Mouse (Mus musculus): ENCODE results near the gene Siah1a. TPM values are rescaled to one million over a fixed set of nuclear protein-coding genes. Genes with fewer than 3 reads are reported as not detected.

The Siah1a gene
- polyA plus RNA-seq, 1 experiment from 2014 or later: 80.1 TPM

DNA sequence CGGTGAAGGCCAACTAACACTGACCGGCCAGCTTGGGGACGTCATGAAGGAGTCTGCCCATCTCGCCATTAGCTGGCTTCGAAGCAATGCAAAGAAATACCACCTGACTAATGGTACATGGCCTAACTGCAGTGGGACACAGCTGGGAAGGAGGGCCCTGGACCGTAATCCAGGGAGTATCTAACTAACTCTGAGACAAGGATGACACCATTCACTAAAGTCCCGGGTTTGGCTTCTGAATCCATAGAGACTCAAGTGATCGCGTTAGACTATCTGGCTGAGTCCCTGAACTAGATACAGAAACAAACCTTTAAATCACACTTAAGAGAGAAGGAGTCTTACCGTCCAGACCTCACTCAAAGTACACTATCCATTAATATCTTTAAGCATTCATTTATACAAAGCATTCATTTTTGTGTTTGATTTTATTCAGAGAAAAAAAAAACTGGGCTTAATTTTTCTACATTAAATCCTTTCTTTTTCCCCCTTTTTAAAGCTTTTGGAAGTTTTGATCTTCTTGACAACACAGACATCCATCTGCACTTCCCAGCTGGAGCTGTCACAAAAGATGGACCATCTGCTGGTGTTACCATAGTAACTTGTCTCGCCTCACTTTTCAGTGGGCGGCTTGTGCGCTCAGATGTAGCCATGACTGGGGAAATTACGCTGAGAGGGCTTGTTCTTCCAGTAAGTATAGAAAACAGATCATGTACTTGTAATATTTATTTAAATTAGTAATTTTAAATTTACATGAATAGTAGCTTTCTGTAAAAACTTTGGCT, 32.1 kb downstream of the Siah1a start:
- DNase-seq (ENCODE audit: low spot score) (peak; percentile 78), ATAC-seq (ENCODE audit: low FRiP score) (peak; percentile 68; the same call in 1 of the 2 replicates)
- Histone ChIP-seq H3K9me3 (ENCODE audit: control insufficient read depth, low read length) (no peaks in the 10 kb centered on the region), H3K4me1 (replicated peaks; ENCODE audit: control insufficient read depth, insufficient read depth, low read length) (peaks cover 14% of the 10 kb centered on the region; the same call in 1 of the 2 replicates), H3K4me3 (replicated peaks; ENCODE audit: low read length) (no peak overlapping the region), H3K4me2 (replicated peaks) (no peak overlapping the region), H3K9ac (no peak overlapping the region), H3K27ac (peak overlapping the region; percentile 63), H3K36me3 (replicated peaks; ENCODE audit: control insufficient read depth, insufficient read depth) (peaks cover 35% of the 10 kb centered on the region), H3K27me3 (ENCODE audit: control insufficient read depth, insufficient read depth, low read length) (no peaks in the 10 kb centered on the region)
- WGBS: 40% methylated on average over 14 of the region's 14 CpGs

DNA sequence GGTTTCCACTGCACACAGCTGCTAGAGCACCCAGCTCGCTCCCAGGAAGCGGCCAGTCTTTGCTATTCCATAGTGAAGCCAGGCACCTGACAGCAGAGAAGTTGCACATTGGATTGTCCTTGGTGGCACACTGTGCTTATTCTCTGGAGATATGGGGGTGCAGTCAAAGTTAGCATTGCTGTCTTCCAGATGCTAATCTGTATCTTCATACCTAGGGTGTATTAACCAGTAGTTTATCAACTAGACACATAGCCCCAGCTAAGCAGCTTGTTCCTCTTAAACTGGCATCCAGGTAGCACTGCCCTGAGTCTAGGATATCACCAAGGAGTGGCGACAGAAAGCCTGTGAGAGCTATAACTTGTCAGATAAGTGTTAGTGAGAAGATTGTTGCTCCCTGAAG, 33.1 kb downstream of the Siah1a start:
- 89% methylated on average over 3 of the region's 3 CpGs for WGBS
- H3K4me3 ChIP-seq (replicated peaks; ENCODE audit: low read length): no peak overlapping the region
- peaks cover 14% of the 10 kb centered on the region; the same call in 1 of the 2 replicates for H3K4me1 ChIP-seq (replicated peaks; ENCODE audit: control insufficient read depth, insufficient read depth, low read length)
- DNase-seq (ENCODE audit: low spot score) (no peak), ATAC-seq (ENCODE audit: low FRiP score) (no peak)
- H3K9me3 ChIP-seq (ENCODE audit: control insufficient read depth, low read length): no peaks in the 10 kb centered on the region
- H3K36me3 ChIP-seq (replicated peaks; ENCODE audit: control insufficient read depth, insufficient read depth): peaks cover 29% of the 10 kb centered on the region
- no peak overlapping the region for H3K9ac ChIP-seq
- H3K4me2 ChIP-seq (replicated peaks): no peak overlapping the region
- no peaks in the 10 kb centered on the region for H3K27me3 ChIP-seq (ENCODE audit: control insufficient read depth, insufficient read depth, low read length)
- no peak overlapping the region; the same call in 1 of the 2 replicates for H3K27ac ChIP-seq

DNA sequence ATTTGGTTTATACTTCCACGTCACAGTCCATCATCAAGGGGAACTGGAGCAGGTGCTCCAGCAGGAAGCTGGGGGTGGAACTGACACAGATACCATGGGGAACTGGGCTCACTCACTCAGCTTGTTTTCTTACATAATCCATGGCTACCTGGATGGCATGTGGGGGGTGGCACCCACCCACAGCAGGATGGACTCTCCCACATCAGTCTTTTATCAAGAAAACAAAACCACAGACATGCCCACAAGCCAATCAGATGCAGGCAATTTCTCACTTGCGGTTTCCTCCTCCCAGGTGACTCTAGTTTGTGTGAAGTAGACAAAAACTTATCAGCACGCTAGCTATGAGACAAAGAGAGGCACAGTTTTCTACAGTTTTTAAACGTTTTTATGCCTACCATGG, 37.9 kb downstream of the Siah1a start:
- DNase-seq (ENCODE audit: low spot score) (no peak), ATAC-seq (ENCODE audit: low FRiP score) (no peak)
- Histone ChIP-seq H3K36me3 (replicated peaks; ENCODE audit: control insufficient read depth, insufficient read depth) (peaks cover 22% of the 10 kb centered on the region), H3K27ac (no peak overlapping the region), H3K4me2 (replicated peaks) (no peak overlapping the region), H3K27me3 (ENCODE audit: control insufficient read depth, insufficient read depth, low read length) (no peaks in the 10 kb centered on the region), H3K4me3 (replicated peaks; ENCODE audit: low read length) (no peak overlapping the region), H3K9ac (no peak overlapping the region), H3K9me3 (ENCODE audit: control insufficient read depth, low read length) (no peaks in the 10 kb centered on the region), H3K4me1 (replicated peaks; ENCODE audit: control insufficient read depth, insufficient read depth, low read length) (0 out of 2 replicates have a peak, but pooled peaks cover under 1% of the 10 kb centered on the region)
- 80% methylated on average over 4 of the region's 4 CpGs for WGBS

DNA sequence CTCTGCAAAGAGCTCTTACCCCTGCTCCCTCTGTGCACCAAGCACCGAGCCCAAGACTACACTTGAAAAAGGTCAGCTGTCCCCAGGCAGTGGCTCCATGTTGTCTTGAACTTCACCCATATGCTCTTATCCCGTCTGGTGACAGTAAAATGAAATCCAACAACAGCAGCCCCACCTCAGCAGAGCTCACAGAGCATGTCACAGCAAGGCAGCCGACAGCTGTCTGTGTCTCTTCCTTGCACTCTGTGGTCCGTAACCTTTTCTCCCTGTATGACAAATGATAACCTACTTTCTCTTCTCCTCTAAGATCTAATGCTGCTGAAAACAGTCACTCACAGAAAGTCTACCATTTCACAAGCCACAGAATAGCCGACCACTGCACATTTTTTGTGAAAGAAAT, 39.0 kb downstream of the Siah1a start:
- DNase-seq (ENCODE audit: low spot score) (no peak), ATAC-seq (ENCODE audit: low FRiP score) (no peak)
- Histone ChIP-seq H3K9ac (no peak overlapping the region), H3K4me2 (replicated peaks) (no peak overlapping the region), H3K27me3 (ENCODE audit: control insufficient read depth, insufficient read depth, low read length) (no peaks in the 10 kb centered on the region), H3K36me3 (replicated peaks; ENCODE audit: control insufficient read depth, insufficient read depth) (peaks cover 22% of the 10 kb centered on the region), H3K9me3 (ENCODE audit: control insufficient read depth, low read length) (no peaks in the 10 kb centered on the region), H3K27ac (no peak overlapping the region), H3K4me3 (replicated peaks; ENCODE audit: low read length) (no peak overlapping the region), H3K4me1 (replicated peaks; ENCODE audit: control insufficient read depth, insufficient read depth, low read length) (no peaks in the 10 kb centered on the region)
- WGBS: 79% methylated on average over 5 of the region's 5 CpGs

DNA sequence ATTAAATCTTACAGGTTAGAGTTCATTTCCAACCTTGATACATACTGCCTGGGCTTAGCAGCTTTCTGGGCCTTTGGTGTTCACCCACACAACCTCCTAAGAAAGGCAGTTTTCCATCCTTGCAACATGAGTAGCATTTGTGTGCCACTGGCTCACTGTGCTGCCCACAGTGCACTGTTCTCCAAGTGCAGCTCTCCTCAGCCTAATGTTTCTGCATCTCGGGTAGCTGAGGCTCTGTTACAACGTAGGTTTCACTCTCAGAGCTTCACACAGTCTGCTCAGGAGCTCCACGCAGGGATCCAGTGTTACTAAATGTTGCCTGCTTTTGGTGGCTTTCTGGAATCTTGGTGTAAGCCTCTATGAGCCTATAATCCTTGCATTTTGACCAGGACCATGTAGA, 40.4 kb downstream of the Siah1a start:
- Histone ChIP-seq H3K4me2 (replicated peaks) (no peak overlapping the region), H3K4me3 (replicated peaks; ENCODE audit: low read length) (no peak overlapping the region), H3K27ac (no peak overlapping the region), H3K36me3 (replicated peaks; ENCODE audit: control insufficient read depth, insufficient read depth) (peaks cover 15% of the 10 kb centered on the region), H3K9me3 (ENCODE audit: control insufficient read depth, low read length) (no peaks in the 10 kb centered on the region), H3K4me1 (replicated peaks; ENCODE audit: control insufficient read depth, insufficient read depth, low read length) (no peaks in the 10 kb centered on the region), H3K27me3 (ENCODE audit: control insufficient read depth, insufficient read depth, low read length) (no peaks in the 10 kb centered on the region), H3K9ac (no peak overlapping the region)
- ATAC-seq (ENCODE audit: low FRiP score) (no peak), DNase-seq (ENCODE audit: low spot score) (no peak)
- 82% methylated on average over 3 of the region's 3 CpGs for WGBS

DNA sequence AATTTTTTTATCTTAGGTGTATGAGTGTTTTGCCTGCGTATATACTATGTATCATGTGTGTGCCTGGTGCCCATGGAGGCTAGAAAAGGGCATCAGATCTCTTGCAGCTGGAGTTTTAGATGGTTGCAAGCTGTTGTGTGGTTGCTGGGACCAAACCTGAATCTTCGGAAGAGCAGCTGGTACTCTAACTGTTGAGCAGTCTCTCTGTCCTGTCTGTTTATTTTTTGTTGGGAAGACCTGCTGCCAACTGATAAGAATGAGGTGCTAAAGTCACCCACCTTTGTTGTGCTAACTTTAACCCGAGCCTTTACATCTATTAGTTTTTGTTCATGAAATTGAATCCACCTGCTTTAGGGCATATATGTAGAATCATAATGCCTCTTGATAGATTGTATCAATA, 43.3 kb downstream of the Siah1a start:
- Histone ChIP-seq H3K27me3 (ENCODE audit: control insufficient read depth, insufficient read depth, low read length) (no peaks in the 10 kb centered on the region), H3K4me1 (replicated peaks; ENCODE audit: control insufficient read depth, insufficient read depth, low read length) (no peaks in the 10 kb centered on the region), H3K4me3 (replicated peaks; ENCODE audit: low read length) (no peak overlapping the region), H3K36me3 (replicated peaks; ENCODE audit: control insufficient read depth, insufficient read depth) (peaks cover 10% of the 10 kb centered on the region; the same call in 1 of the 2 replicates), H3K4me2 (replicated peaks) (no peak overlapping the region), H3K9me3 (ENCODE audit: control insufficient read depth, low read length) (no peaks in the 10 kb centered on the region), H3K27ac (no peak overlapping the region), H3K9ac (no peak overlapping the region)
- ATAC-seq (ENCODE audit: low FRiP score) (no peak), DNase-seq (ENCODE audit: low spot score) (no peak)
- 81% methylated on average over 3 of the region's 3 CpGs for WGBS

DNA sequence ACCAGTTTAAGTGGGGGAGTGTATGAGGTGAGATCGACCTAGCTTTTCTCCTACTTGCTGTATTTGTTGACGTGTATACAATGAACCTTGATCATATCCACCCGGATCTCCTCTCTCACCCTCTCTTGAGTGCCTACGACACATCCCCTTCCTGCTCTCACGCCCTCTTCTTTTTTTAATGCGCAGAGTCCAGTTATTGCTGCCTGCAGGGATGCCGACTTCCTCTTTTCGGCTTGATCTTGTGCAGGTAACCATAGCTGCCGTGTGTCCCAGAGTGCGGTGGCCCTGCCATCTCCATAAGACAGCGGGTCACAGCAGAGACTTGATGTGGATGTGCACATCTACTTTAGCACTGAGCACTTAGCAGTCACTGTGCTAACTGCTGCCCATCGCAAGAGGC, 46.3 kb downstream of the Siah1a start:
- 95% methylated on average over 12 of the region's 12 CpGs for WGBS
- Histone ChIP-seq H3K4me2 (replicated peaks) (no peak overlapping the region), H3K9ac (no peak overlapping the region), H3K36me3 (replicated peaks; ENCODE audit: control insufficient read depth, insufficient read depth) (peaks cover 8% of the 10 kb centered on the region; the same call in 1 of the 2 replicates), H3K4me1 (replicated peaks; ENCODE audit: control insufficient read depth, insufficient read depth, low read length) (no peaks in the 10 kb centered on the region), H3K4me3 (replicated peaks; ENCODE audit: low read length) (no peak overlapping the region), H3K27ac (no peak overlapping the region), H3K9me3 (ENCODE audit: control insufficient read depth, low read length) (no peaks in the 10 kb centered on the region), H3K27me3 (ENCODE audit: control insufficient read depth, insufficient read depth, low read length) (no peaks in the 10 kb centered on the region)
- ATAC-seq (ENCODE audit: low FRiP score): no peak
- DNase-seq (ENCODE audit: low spot score): no peak

DNA sequence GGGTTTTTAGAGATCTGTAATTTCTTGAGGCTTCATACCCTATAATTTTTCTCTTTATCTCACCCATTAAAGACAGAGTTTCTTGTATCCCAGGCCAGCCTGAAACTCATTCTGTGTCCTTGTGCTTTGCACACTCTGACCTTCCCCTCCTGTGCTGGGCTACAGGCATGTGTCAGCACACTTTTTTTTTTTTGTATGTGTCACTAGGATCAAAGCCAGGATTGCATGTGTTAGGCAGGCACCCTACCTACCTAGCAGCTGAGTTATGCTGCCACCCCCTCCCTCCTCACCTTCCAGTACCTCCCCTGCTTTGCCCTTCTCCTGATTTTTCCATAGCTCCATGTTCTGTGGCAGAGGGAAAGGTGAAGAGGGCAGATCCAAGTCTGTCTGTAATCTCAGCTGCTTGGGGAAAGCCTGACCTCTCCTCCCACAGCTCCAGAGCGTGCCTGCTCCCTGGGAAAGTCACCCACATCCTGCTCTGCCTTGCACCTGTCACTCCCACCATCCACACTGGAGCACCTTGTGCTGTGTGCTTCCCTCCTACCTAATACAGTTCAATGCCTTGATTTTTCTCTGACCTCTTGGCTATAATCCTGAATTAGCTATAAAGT, 46.8 kb downstream of the Siah1a start:
- no peak overlapping the region for H3K4me2 ChIP-seq (replicated peaks)
- DNase-seq (ENCODE audit: low spot score): no peak
- no peak overlapping the region for H3K27ac ChIP-seq
- no peak for ATAC-seq (ENCODE audit: low FRiP score)
- H3K9me3 ChIP-seq (ENCODE audit: control insufficient read depth, low read length): no peaks in the 10 kb centered on the region
- 100% methylated on average over 1 of the region's 1 CpGs for WGBS
- no peaks in the 10 kb centered on the region for H3K4me1 ChIP-seq (replicated peaks; ENCODE audit: control insufficient read depth, insufficient read depth, low read length)
- H3K9ac ChIP-seq: no peak overlapping the region
- H3K4me3 ChIP-seq (replicated peaks; ENCODE audit: low read length): no peak overlapping the region
- peaks cover 8% of the 10 kb centered on the region; the same call in 1 of the 2 replicates for H3K36me3 ChIP-seq (replicated peaks; ENCODE audit: control insufficient read depth, insufficient read depth)
- H3K27me3 ChIP-seq (ENCODE audit: control insufficient read depth, insufficient read depth, low read length): no peaks in the 10 kb centered on the region

DNA sequence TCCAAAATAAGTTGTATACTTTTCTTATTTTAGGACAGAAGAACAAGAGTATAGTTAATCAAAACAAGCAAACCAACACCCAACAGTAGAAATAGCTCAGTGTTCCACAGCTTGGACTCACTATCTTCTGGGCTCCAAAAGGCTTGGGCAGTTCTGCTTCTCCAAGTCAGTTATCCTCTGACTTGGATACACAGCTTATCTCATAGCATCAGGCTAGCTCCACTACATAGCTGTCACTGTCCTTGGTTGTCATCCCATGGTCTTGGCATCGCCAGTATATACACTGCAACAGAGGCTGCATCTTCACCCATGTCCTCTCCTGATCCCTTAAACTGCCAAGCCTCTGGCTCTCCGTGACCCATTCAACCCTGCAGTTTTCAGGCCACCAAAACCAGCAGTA, 50.0 kb downstream of the Siah1a start:
- Histone ChIP-seq H3K27ac (no peak overlapping the region), H3K9me3 (ENCODE audit: control insufficient read depth, low read length) (no peaks in the 10 kb centered on the region), H3K27me3 (ENCODE audit: control insufficient read depth, insufficient read depth, low read length) (no peaks in the 10 kb centered on the region), H3K9ac (no peak overlapping the region), H3K4me1 (replicated peaks; ENCODE audit: control insufficient read depth, insufficient read depth, low read length) (no peaks in the 10 kb centered on the region), H3K4me3 (replicated peaks; ENCODE audit: low read length) (no peak overlapping the region), H3K4me2 (replicated peaks) (no peak overlapping the region), H3K36me3 (replicated peaks; ENCODE audit: control insufficient read depth, insufficient read depth) (peaks cover 12% of the 10 kb centered on the region; the same call in 1 of the 2 replicates)
- ATAC-seq (ENCODE audit: low FRiP score): no peak
- DNase-seq (ENCODE audit: low spot score): no peak
- 99% methylated on average over 2 of the region's 2 CpGs for WGBS

Measured in hindbrain, embryonic 14.5 days (tissue).